Mouse (Mus musculus) kidney, postnatal 0 days (tissue): ENCODE data around the gene Tspan5. TPM values are rescaled to one million over a fixed set of nuclear protein-coding genes. Genes with fewer than 3 reads are reported as not detected.

Experiments
- ATAC-seq: fragments of 200-750 bp; cut with Nextera tagmentation; replicated peaks from 2 replicates; pipeline ENCODE4 v1.8.0; 2017; ENCODE audit warnings: low read depth, moderate number of reproducible peaks, moderate TSS enrichment, moderate library complexity; ENCODE audit not compliant: low FRiP score
- DNase-seq: peaks from one replicate; pipeline ENCODE4 v3.0.0-alpha.2; 2016; ENCODE audit warnings: low spot score
- H3K27ac ChIP-seq: fragments of 300-500 bp; sonication (generic); 2 replicates; pipeline ENCODE4 v1.5.1; 2014; ENCODE audit warnings: mild to moderate bottlenecking
- H3K27me3 ChIP-seq: fragments of 300-500 bp; sonication (generic); 2 replicates; pipeline ENCODE4 v1.6.1; 2014; ENCODE audit warnings: low read length, mixed read lengths; ENCODE audit not compliant: insufficient read depth
- H3K36me3 ChIP-seq: fragments of 300-500 bp; sonication (generic); 2 replicates; pipeline ENCODE4 v1.6.1; 2014; ENCODE audit warnings: low read length, mixed read lengths; ENCODE audit not compliant: insufficient read depth
- H3K4me1 ChIP-seq: fragments of 300-500 bp; sonication (generic); replicated peaks from 2 replicates; pipeline ENCODE4 v1.6.1; 2014; ENCODE audit warnings: antibody characterized with exemption, low read length, mixed read lengths; ENCODE audit not compliant: insufficient read depth
- H3K4me2 ChIP-seq: fragments of 300-500 bp; sonication (generic); 2 replicates; pipeline ENCODE4 v1.6.1; 2014; ENCODE audit warnings: mild to moderate bottlenecking, low read length, moderate library complexity, mixed read lengths
- H3K4me3 ChIP-seq: fragments of 300-500 bp; sonication (generic); replicated peaks from 2 replicates; pipeline ENCODE4 v1.5.1; 2014; ENCODE audit warnings: low read depth, low read length
- H3K9ac ChIP-seq: fragments of 300-500 bp; sonication (generic); 2 replicates; pipeline ENCODE4 v1.6.1; 2014; ENCODE audit warnings: low read depth, low read length
- H3K9me3 ChIP-seq: fragments of 300-500 bp; sonication (generic); replicated peaks from 2 replicates; pipeline ENCODE4 v1.6.1; 2016; ENCODE audit warnings: low read length, inconsistent platforms, mixed read lengths
- CTCF ChIP-seq: IDR thresholded peaks from 2 replicates; pipeline ENCODE4 v1.5.1; 2016; ENCODE audit warnings: antibody characterized with exemption, low read depth, mild to moderate bottlenecking, moderate library complexity
- WGBS: fragments of 180-500 bp; shearing (Covaris S2); extraction: QIAGEN DNeasy Blood & Tissue Kit; methylation state at CpG from one replicate; pipeline ENCODE4 v1.1.7; 2014; 5-methylcytosine and 5-hydroxymethylcytosine counted together
- polyA plus RNA-seq: library from polyadenylated mRNA; unstranded; fragments of >200 nt; fragmentation: Nextera tagmentation; extraction: Ambion mirVana; gene quantifications from 2 replicates; pipeline ENCODE4 v1.2.1, GENCODE M21; 2015

The Tspan5 gene
- polyA plus RNA-seq, 1 experiment from 2014 or later: 19.0 TPM

- H3K36me3 ChIP-seq: no peaks in the 10 kb centered on the region
- no peak overlapping the region for H3K4me2 ChIP-seq
- no peaks in the 10 kb centered on the region for H3K4me1 ChIP-seq
- ATAC-seq (no peak), DNase-seq (no peak)
- H3K27ac ChIP-seq: no peak overlapping the region
- WGBS: 88% methylated on average over 18 of the region's 18 CpGs
- no peak overlapping the region for H3K9ac ChIP-seq
- TF ChIP-seq CTCF: no peak
- H3K9me3 ChIP-seq: no peaks in the 10 kb centered on the region
- no peaks in the 10 kb centered on the region for H3K27me3 ChIP-seq
- H3K4me3 ChIP-seq: no peak overlapping the region
These were observed 45.9 kb downstream of the Tspan5 start for GRCm38 (mm10) chr3:138787758-138788488.

GRCm38 (mm10) chr3:138788489-138788850, 46.5 kb downstream of the Tspan5 start:
- no peak for TF ChIP-seq CTCF
- ATAC-seq: no peak

GRCm38 (mm10) chr3:138789275-138789674, 47.3 kb downstream of the Tspan5 start:
- Histone ChIP-seq H3K4me3 (no peak overlapping the region), H3K27ac (no peak overlapping the region), H3K4me1 (no peaks in the 10 kb centered on the region), H3K27me3 (no peaks in the 10 kb centered on the region), H3K36me3 (no peaks in the 10 kb centered on the region), H3K4me2 (no peak overlapping the region), H3K9me3 (no peaks in the 10 kb centered on the region), H3K9ac (no peak overlapping the region)
- DNase-seq (no peak), ATAC-seq (no peak)
- WGBS: 89% methylated on average over 5 of the region's 5 CpGs
- TF ChIP-seq CTCF: no peak

More at GRCm38 (mm10) chr3:138788489-138788850, 46.5 kb downstream of the Tspan5 start:
- Histone ChIP-seq H3K27ac (no peak overlapping the region), H3K9me3 (no peaks in the 10 kb centered on the region), H3K4me3 (no peak overlapping the region), H3K4me1 (no peaks in the 10 kb centered on the region), H3K4me2 (no peak overlapping the region), H3K27me3 (no peaks in the 10 kb centered on the region), H3K36me3 (no peaks in the 10 kb centered on the region), H3K9ac (no peak overlapping the region)
- DNase-seq: no peak
- 87% methylated on average over 17 of the region's 17 CpGs for WGBS

- no peak for TF ChIP-seq CTCF
- 91% methylated on average over 8 of the region's 8 CpGs for WGBS
These were observed 52.5 kb downstream of the Tspan5 start for GRCm38 (mm10) chr3:138794533-138794932.

GRCm38 (mm10) chr3:138795951-138796350, 54.0 kb downstream of the Tspan5 start:
- Histone ChIP-seq H3K4me1 (no peaks in the 10 kb centered on the region), H3K27me3 (no peaks in the 10 kb centered on the region), H3K9ac (no peak overlapping the region), H3K4me2 (no peak overlapping the region), H3K9me3 (no peaks in the 10 kb centered on the region), H3K4me3 (no peak overlapping the region), H3K36me3 (no peaks in the 10 kb centered on the region), H3K27ac (no peak overlapping the region)
- 91% methylated on average over 7 of the region's 7 CpGs for WGBS
- no peak for ATAC-seq
- no peak for TF ChIP-seq CTCF
- DNase-seq: no peak

More at GRCm38 (mm10) chr3:138794533-138794932, 52.5 kb downstream of the Tspan5 start:
- H3K36me3 ChIP-seq: no peaks in the 10 kb centered on the region
- H3K4me1 ChIP-seq: no peaks in the 10 kb centered on the region
- H3K27me3 ChIP-seq: no peaks in the 10 kb centered on the region
- H3K9ac ChIP-seq: no peak overlapping the region
- H3K4me2 ChIP-seq: no peak overlapping the region
- no peaks in the 10 kb centered on the region for H3K9me3 ChIP-seq
- DNase-seq (no peak), ATAC-seq (no peak)
- no peak overlapping the region for H3K4me3 ChIP-seq
- no peak overlapping the region for H3K27ac ChIP-seq

GRCm38 (mm10) chr3:138796583-138796982, 54.6 kb downstream of the Tspan5 start:
- ATAC-seq (no peak), DNase-seq (no peak)
- no peak overlapping the region for H3K4me3 ChIP-seq
- H3K36me3 ChIP-seq: no peaks in the 10 kb centered on the region
- H3K4me2 ChIP-seq: no peak overlapping the region
- 71% methylated on average over 3 of the region's 3 CpGs for WGBS
- TF ChIP-seq CTCF: no peak
- H3K9ac ChIP-seq: no peak overlapping the region
- H3K27ac ChIP-seq: no peak overlapping the region
- no peaks in the 10 kb centered on the region for H3K4me1 ChIP-seq
- no peaks in the 10 kb centered on the region for H3K27me3 ChIP-seq
- no peaks in the 10 kb centered on the region for H3K9me3 ChIP-seq
